ENCODE assay signal across 8 mouse cellular contexts in the genomic region with DNA sequence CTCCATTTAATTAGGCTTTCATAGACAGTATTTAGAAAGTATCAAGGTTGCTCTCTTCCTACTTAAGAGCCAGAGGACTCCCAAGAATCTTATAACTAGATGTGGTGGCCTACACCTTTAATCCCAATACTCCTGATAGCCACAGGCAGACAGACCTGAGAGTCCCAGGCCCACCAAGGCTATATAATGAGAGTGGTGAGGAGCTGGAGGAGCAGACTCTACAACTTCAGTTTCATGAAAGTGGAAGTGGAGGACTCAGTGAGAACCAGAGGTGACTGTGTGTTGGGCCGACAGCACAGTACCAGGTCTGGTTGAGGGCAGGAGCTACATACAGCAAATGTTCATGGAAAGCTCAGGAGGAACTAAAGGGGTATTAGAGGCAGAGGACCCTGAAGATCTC. TPM values are rescaled to one million over a fixed set of nuclear protein-coding genes. Genes with fewer than 3 reads are reported as not detected.
DNase-seq lines count a peak whose midpoint lies in the region; ATAC-seq and TF ChIP-seq lines count a peak whose summit lies in the region.

No protein-coding gene starts in this region.

- H3K4me2 ChIP-seq in forebrain, postnatal 0 days (ENCODE audit: low read depth), result peak overlapping the region; percentile 42
- peak overlapping the region; percentile 79 for H3K4me2 ChIP-seq in liver, embryonic 16.5 days (ENCODE audit: low read depth, low read length)

- no peaks in the 10 kb centered on the region for H3K9me3 ChIP-seq in G1E (replicated peaks)
- no peaks in the 10 kb centered on the region for H3K9me3 ChIP-seq in forebrain, postnatal 0 days (ENCODE audit: low read length)
- no peaks in the 10 kb centered on the region for H3K9me3 ChIP-seq in liver, embryonic 16.5 days (replicated peaks; ENCODE audit: control insufficient read depth, low read length)

- no peak for TF ChIP-seq CTCF in gastrocnemius, adult 2 months (IDR thresholded peaks at IDR 0.05)
- TF ChIP-seq CTCF in G1E (IDR thresholded peaks at IDR 0.05; ENCODE audit: low read depth, low read length), result no peak
- no peak for TF ChIP-seq CTCF in forebrain, postnatal 0 days (IDR thresholded peaks at IDR 0.05; ENCODE audit: low read depth)

- no peak for DNase-seq in gastrocnemius, adult 2 months
- no peak for DNase-seq in gastrocnemius, adult 18-20 months (ENCODE audit: low spot score)
- DNase-seq in G1E (ENCODE audit: low spot score), result no peak
- DNase-seq in forebrain, postnatal 0 days, result no peak
- no peak for DNase-seq in layer of hippocampus, postnatal 25 days (ENCODE audit: extremely low spot score in 1 of 2, low spot score in 1 of 2)
- no peak for DNase-seq in left cerebral cortex, postnatal 10 days (ENCODE audit: extremely low spot score in 1 of 2, low spot score in 2 of 2)

- H3K36me3 ChIP-seq in G1E (replicated peaks), result peaks cover 15% of the 10 kb centered on the region
- H3K36me3 ChIP-seq in forebrain, postnatal 0 days (ENCODE audit: insufficient read depth), result no peaks in the 10 kb centered on the region
- no peaks in the 10 kb centered on the region for H3K36me3 ChIP-seq in liver, embryonic 16.5 days (ENCODE audit: control insufficient read depth, insufficient read depth)

- intact Hi-C loops in gastrocnemius, adult 2 months (cut with DNase I), result loop anchor here (5.0 to 10.0 kb wide), 2 partner anchors 115 to 277 kb away; a partner anchor contains a TSS
- intact Hi-C loops in left cerebral cortex, postnatal 10 days (cut with DNase I), result no loop called here

- no peaks in the 10 kb centered on the region for H3K27me3 ChIP-seq in G1E (ENCODE audit: insufficient read depth, low read length)
- no peaks in the 10 kb centered on the region for H3K27me3 ChIP-seq in forebrain, postnatal 0 days (ENCODE audit: insufficient read depth, low read length)
- H3K27me3 ChIP-seq in liver, embryonic 16.5 days (ENCODE audit: control insufficient read depth, insufficient read depth, low read depth, low read length), result no peaks in the 10 kb centered on the region

- peak overlapping the region; percentile 43; the same call in 1 of the 2 replicates for H3K9ac ChIP-seq in forebrain, postnatal 0 days
- H3K9ac ChIP-seq in liver, embryonic 16.5 days (ENCODE audit: low read depth, low read length), result no peak overlapping the region

- H3K4me3 ChIP-seq in gastrocnemius, adult 2 months, result peak overlapping the region; percentile 96
- peak overlapping the region; percentile 90; the same call in 1 of the 2 replicates for H3K4me3 ChIP-seq in G1E (ENCODE audit: low read depth, low read length)
- peak overlapping the region; percentile 97 for H3K4me3 ChIP-seq in forebrain, postnatal 0 days (ENCODE audit: low read depth, low read length)
- peak overlapping the region; percentile 95 for H3K4me3 ChIP-seq in liver, embryonic 16.5 days (ENCODE audit: low read depth, low read length)

- peaks cover 16% of the 10 kb centered on the region for H3K4me1 ChIP-seq in G1E (ENCODE audit: insufficient read depth, low read depth, low read length)
- H3K4me1 ChIP-seq in forebrain, postnatal 0 days (ENCODE audit: insufficient read depth), result peaks cover 11% of the 10 kb centered on the region
- H3K4me1 ChIP-seq in liver, embryonic 16.5 days (ENCODE audit: control insufficient read depth, low read depth, low read length), result peaks cover 7% of the 10 kb centered on the region

- H3K27ac ChIP-seq in gastrocnemius, adult 2 months, result peak overlapping the region; percentile 35
- H3K27ac ChIP-seq in forebrain, postnatal 0 days (ENCODE audit: low read depth, low read length), result peak overlapping the region; percentile 76; the same call in 1 of the 2 replicates
- no peak overlapping the region for H3K27ac ChIP-seq in liver, embryonic 16.5 days (ENCODE audit: low read length)

- ATAC-seq in G1E (ENCODE audit: extremely low read depth, insufficient number of reproducible peaks, low FRiP score, poor library complexity, severe bottlenecking), result no peak
- peak; percentile 1; the same call in 1 of the 2 replicates for ATAC-seq in forebrain, postnatal 0 days
- ATAC-seq in liver, embryonic 16.5 days (ENCODE audit: low read depth), result no peak
- ATAC-seq in erythroid progenitor cell, adult 5-6 weeks (replicated peaks; ENCODE audit: low FRiP score, poor library complexity, severe bottlenecking), result no peak

- 97% methylated on average over 1 of the region's 1 CpGs for WGBS in forebrain, postnatal 0 days
- WGBS in liver, embryonic 16.5 days (ENCODE audit: insufficient replicate concordance), result 86% methylated on average over 1 of the region's 1 CpGs

RNA-seq across cellular contexts. Expression of a gene that starts 0.5 kb away (rescaled TPM):
- total RNA-seq in gastrocnemius, adult 2 months (2021), result 1 to 10 TPM; 7.8 to 8.2 TPM
- total RNA-seq in gastrocnemius, adult 18-20 months (2021), result 10 to 100 TPM in 1 of 2 experiments, 1 to 10 TPM in 1; 8.2 to 12.2 TPM
- 49.1 and 51.7 TPM in 2 replicates for total RNA-seq in G1E (2014; fragmentation: Nextera tagmentation)
- 61.6 and 70.4 TPM in 2 replicates for total RNA-seq in G1E (2017)
- polyA plus RNA-seq in G1E (2012), result 32.9 and 36.1 TPM in 2 replicates
- 91.5 and 96.6 TPM in 2 replicates for total RNA-seq in forebrain, postnatal 0 days (2014; rRNA removed)
- polyA plus RNA-seq in forebrain, postnatal 0 days (2015; fragmentation: Nextera tagmentation; extraction: Ambion mirVana), result 137 and 142 TPM in 2 replicates
- 8.8 and 9.8 TPM in 2 replicates for polyA plus RNA-seq in liver, embryonic 16.5 days (2015; fragmentation: Nextera tagmentation; extraction: Ambion mirVana)
- total RNA-seq in layer of hippocampus, postnatal 25 days (2021), result 100 to 1,000 TPM; 123 to 129 TPM
- 17.3 and 23.5 TPM in 2 replicates for total RNA-seq in erythroid progenitor cell, adult 5-6 weeks (2015; ENCODE audit: low replicate concordance)
- 43.6 and 59.7 TPM in 2 replicates for total RNA-seq in erythroid progenitor cell, adult 5-6 weeks (2017; ENCODE audit: low replicate concordance)
- 100 to 1,000 TPM; 130 to 141 TPM for total RNA-seq in left cerebral cortex, postnatal 10 days (2021)
